Mouse (Mus musculus) limb, embryonic 10.5 days (tissue): ENCODE measurements around the gene Btbd1. TPM values are rescaled to one million over a fixed set of nuclear protein-coding genes. Genes with fewer than 3 reads are reported as not detected.

Experiments used
- DNase-seq: peaks from one replicate; pipeline ENCODE4 v3.0.0-alpha.2; 2017; ENCODE audit warnings: low spot score
- H3K27ac ChIP-seq: fragments of 300-500 bp; sonication (generic); 2 replicates; pipeline ENCODE4 v1.5.1; 2016; ENCODE audit warnings: mild to moderate bottlenecking
- H3K27me3 ChIP-seq: fragments of 300-500 bp; sonication (generic); 2 replicates; pipeline ENCODE4 v1.6.1; 2016; ENCODE audit warnings: low read depth, mild to moderate bottlenecking; ENCODE audit not compliant: poor library complexity, severe bottlenecking
- H3K36me3 ChIP-seq: fragments of 300-500 bp; sonication (generic); 2 replicates; pipeline ENCODE4 v1.6.1; 2016; ENCODE audit warnings: mild to moderate bottlenecking, moderate library complexity
- H3K4me1 ChIP-seq: fragments of 300-500 bp; sonication (generic); 2 replicates; pipeline ENCODE4 v1.6.1; 2016
- H3K4me3 ChIP-seq: fragments of 300-500 bp; sonication (generic); 2 replicates; pipeline ENCODE4 v1.5.1; 2016; ENCODE audit warnings: mild to moderate bottlenecking, moderate library complexity
- H3K9me3 ChIP-seq: fragments of 300-500 bp; sonication (generic); replicated peaks from 2 replicates; pipeline ENCODE4 v1.6.1; 2016; ENCODE audit warnings: mild to moderate bottlenecking
- WGBS: fragments of 180-500 bp; shearing (Covaris S2); methylation state at CpG from one replicate; pipeline ENCODE4 v1.1.7; 2016; 5-methylcytosine and 5-hydroxymethylcytosine counted together
- polyA plus RNA-seq: library from polyadenylated mRNA; unstranded; fragments of >200 nt; fragmentation: Nextera tagmentation; extraction: Ambion mirVana; gene quantifications from 2 replicates; pipeline ENCODE4 v1.2.1, GENCODE M21; 2016

Gene Btbd1
- polyA plus RNA-seq, 1 experiment from 2014 or later = 59.4 TPM

DNA sequence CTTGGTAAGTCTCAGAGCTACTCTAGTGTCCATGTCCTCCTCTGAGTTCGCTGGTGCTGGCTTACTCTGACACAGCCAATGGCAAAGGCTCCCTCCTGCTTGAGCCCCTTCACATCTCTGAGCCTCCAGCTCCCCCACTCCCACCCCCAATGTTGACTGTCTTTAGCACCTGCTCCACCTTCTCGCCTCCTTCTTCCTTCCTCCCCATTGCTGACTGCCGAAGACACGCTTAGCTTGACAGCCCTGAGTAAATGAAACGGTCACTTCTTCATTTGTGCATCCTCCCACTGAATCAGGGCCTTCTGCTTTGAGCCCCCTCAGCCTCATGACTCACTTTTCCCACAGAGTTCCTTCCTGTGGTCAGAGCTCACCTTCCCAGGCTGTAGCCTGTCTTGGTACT lies 31.8 kb upstream of the Btbd1 start:
- peaks cover 57% of the 10 kb centered on the region for H3K27me3 ChIP-seq
- DNase-seq = no peak
- 73% methylated on average over 5 of the region's 5 CpGs for WGBS
- no peaks in the 10 kb centered on the region for H3K36me3 ChIP-seq
- peaks cover 32% of the 10 kb centered on the region for H3K4me1 ChIP-seq
- no peaks in the 10 kb centered on the region for H3K9me3 ChIP-seq
- no peak overlapping the region for H3K4me3 ChIP-seq
- H3K27ac ChIP-seq = no peak overlapping the region

DNA sequence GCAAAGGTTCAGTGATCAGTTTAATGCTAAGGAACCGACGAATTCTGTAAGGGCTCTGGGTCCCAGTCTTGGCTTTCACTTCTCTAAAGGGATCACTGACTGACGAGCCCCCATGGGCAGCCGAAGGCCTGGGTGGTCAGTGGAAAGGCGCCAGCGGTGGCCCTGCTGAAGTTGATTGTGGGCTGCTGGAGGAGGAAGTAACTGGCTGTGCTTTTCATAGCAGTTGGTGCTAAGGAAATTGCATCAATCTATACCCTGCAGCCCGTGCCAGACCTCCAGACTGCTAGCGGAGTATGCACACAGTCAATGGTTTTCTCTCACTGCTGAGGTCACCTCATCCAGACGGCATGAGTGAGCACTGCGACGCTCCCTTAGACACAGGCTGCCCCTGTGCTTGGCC lies 30.8 kb upstream of the Btbd1 start:
- Histone ChIP-seq H3K27me3 (peaks cover 57% of the 10 kb centered on the region), H3K36me3 (no peaks in the 10 kb centered on the region), H3K9me3 (no peaks in the 10 kb centered on the region), H3K27ac (no peak overlapping the region), H3K4me3 (peak overlapping the region; percentile 79), H3K4me1 (peaks cover 32% of the 10 kb centered on the region)
- DNase-seq = peak; percentile 44
- 57% methylated on average over 11 of the region's 11 CpGs for WGBS

DNA sequence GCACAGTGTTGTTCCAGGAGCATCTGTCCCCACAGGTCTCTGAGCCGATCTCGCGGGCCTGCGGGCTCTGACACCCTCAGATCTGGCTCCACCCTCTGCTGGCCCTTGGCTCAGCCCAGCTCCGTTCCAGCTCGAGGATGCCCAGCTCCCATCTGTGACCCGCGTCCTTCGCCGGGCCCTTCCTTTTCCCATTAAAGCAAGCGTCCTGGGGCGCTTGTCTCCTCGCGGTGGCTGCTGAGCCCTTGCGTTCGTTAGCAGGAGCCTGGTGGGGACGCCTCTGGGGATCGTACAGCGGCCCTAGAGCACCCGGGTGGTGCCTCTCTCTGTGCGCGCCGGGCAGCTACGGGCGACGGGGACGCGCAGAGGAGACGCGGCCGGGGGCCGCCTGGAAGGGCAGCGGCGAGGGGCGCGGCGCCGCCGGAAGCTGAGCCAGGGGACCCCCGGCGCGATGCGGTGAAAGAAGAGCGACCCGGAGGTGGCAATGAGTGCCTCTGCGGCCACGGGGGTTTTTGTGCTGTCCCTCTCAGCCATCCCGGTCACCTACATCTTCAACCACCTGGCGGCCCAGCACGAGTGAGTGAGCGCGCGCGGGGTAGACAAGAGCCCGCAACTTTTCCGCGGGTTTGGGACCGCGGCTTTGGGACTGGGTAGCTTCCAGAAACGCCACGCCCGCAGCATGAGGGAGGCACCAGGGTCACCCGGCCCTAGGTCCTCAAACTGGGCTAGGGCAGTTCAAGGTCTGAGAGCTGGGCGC lies 29.9 kb upstream of the Btbd1 start, which contains the start of gene Tm6sf1:
Tm6sf1 (plus strand) TSS at position 34 of the 754 bp plus-strand sequence.
- Histone ChIP-seq H3K27me3 (peaks cover 57% of the 10 kb centered on the region), H3K36me3 (no peaks in the 10 kb centered on the region), H3K4me1 (peaks cover 32% of the 10 kb centered on the region), H3K9me3 (no peaks in the 10 kb centered on the region), H3K27ac (peak within 1 kb of the TSS; percentile 81), H3K4me3 (peak within 1 kb of the TSS; percentile 79)
- peak; percentile 62 for DNase-seq
- WGBS = under 1% methylated on average over 64 of the region's 64 CpGs

DNA sequence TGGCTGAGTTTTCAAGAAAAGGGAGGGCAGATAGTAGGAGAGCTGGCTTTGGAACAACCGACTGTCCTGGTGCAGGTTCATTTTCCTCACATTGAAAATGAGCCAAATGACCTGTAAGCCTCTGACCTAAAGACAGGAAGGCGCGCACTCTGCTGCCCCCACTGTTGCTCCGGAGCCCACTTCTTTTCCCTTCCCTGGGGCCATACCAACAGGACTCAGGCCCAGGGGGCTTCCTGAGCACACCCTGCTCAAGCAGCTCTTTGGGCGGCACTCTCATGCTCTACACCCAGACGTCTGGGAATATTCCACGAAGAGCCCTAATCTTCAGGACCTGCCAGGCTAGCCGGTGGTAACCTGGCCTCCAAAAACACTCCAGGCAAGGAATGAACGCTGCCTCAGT lies 29.0 kb upstream of the Btbd1 start:
- 5% methylated on average over 9 of the region's 9 CpGs for WGBS
- Histone ChIP-seq H3K27me3 (peaks cover 57% of the 10 kb centered on the region), H3K4me3 (peak overlapping the region; percentile 79), H3K27ac (0 out of 2 replicates have a peak overlapping the region, but pooled peaks have one; percentile 25), H3K9me3 (no peaks in the 10 kb centered on the region), H3K4me1 (peaks cover 30% of the 10 kb centered on the region), H3K36me3 (no peaks in the 10 kb centered on the region)
- DNase-seq = no peak

DNA sequence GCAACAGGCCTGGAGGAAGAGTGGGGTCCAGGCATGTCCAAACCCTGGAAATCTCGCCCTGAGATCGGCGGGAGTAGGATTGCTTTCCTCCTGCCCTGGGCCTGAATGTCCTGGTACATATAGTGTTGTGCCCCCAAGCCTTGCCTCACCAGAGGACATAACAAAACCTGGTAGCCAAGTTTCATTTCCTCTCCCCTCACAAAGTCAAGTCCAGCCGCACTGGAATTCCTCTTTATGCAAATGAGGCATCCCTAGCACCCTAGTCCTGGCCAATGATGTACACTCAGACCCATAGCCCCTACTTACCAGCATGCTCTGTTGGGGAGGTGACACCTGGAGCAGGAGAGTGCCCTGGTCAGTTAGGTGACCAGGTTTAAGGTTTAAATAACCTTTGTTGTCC lies 27.0 kb upstream of the Btbd1 start:
- Histone ChIP-seq H3K4me3 (no peak overlapping the region), H3K27me3 (peaks cover 52% of the 10 kb centered on the region), H3K4me1 (peaks cover 27% of the 10 kb centered on the region), H3K27ac (no peak overlapping the region), H3K9me3 (no peaks in the 10 kb centered on the region), H3K36me3 (no peaks in the 10 kb centered on the region)
- DNase-seq = no peak
- 72% methylated on average over 4 of the region's 4 CpGs for WGBS

DNA sequence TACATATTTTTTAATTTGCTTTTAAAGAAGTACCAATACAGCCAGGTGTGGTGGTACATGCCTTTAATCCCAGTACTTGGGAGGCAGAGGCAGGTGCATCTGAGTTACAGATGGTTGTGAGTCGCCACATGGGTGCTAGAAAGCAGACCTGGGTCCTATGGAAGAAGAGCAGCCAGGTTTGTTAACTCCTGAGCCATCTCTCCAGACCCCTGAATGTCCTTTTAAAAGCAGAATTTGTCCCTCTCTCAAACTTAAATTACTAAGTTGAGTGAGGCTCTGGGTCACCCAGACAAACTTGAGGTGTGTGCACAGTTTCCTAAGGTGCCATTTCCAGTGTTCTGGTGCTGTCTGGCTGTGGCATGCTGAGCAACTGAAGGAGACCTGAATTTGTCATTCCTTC lies 26.5 kb upstream of the Btbd1 start, which contains the start of gene Gm10160:
Gm10160 (minus strand) TSS at position 101 of the 400 bp plus-strand sequence.
- DNase-seq = no peak
- Histone ChIP-seq H3K9me3 (no peaks in the 10 kb centered on the region), H3K4me3 (no peak within 1 kb of the TSS), H3K27ac (no peak within 1 kb of the TSS), H3K4me1 (peaks cover 27% of the 10 kb centered on the region), H3K27me3 (peaks cover 46% of the 10 kb centered on the region), H3K36me3 (no peaks in the 10 kb centered on the region)
- 74% methylated on average over 1 of the region's 1 CpGs for WGBS

DNA sequence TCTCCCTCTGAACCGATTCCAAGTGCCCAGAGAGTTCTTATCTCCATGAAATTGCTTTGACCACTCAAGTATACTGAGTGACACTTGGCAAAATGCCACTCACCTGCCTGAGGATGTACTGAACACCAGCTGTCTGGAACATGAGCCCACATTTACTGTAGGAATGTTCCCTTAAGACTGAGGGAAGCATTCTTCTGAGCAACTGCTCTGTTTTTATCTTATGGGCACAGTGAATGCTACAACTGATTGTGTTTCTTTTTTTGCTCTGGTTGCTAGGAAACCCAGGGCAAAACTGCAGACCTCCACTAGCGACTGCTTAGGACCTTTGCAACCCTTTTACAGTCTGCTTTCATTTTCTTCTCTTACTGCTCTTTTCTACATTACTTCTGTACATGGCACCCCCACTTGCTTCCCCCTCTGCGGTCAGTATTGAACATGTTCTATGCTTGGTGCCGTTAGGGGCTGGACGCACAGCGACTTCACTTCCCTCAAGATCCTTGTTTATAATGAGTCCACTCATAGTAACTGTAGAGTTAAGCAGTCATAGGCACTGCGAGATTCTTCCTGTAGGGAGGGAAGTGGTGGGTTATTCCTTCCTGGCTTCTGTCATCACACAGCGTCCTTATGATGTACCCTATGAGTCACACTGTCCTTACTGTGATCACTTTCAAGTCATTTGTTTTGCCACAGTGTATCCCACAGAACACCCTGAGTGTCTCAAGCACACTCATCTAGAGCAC lies 25.5 kb upstream of the Btbd1 start:
- H3K4me1 ChIP-seq = peaks cover 19% of the 10 kb centered on the region
- no peak overlapping the region for H3K4me3 ChIP-seq
- no peak overlapping the region for H3K27ac ChIP-seq
- WGBS = 85% methylated on average over 8 of the region's 8 CpGs
- H3K27me3 ChIP-seq = peaks cover 37% of the 10 kb centered on the region
- DNase-seq = no peak
- H3K36me3 ChIP-seq = no peaks in the 10 kb centered on the region
- H3K9me3 ChIP-seq = no peaks in the 10 kb centered on the region

DNA sequence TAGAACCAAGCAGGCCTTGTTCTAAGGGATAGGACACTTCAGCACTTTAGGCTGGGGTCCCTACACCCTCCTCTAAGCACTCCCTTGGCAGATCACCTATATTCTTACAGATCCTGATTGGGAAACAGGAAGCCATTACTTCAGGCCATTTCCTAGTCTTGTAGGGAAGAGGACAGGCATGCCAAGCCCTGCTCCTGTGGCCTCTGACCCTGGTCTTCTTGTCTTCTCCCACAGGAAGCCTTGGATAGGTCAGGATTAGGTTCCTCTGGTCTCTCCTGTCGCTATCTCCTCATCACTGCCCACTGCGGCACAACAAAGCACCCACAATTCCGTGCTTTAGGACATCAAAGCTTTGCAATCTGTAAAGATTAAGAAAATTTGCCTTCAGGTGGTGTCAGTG lies 22.5 kb upstream of the Btbd1 start:
- 0 out of 2 replicates have a peak, but pooled peaks cover 6% of the 10 kb centered on the region for H3K27me3 ChIP-seq
- no peak overlapping the region for H3K4me3 ChIP-seq
- peaks cover 19% of the 10 kb centered on the region for H3K4me1 ChIP-seq
- H3K27ac ChIP-seq = no peak overlapping the region
- H3K36me3 ChIP-seq = no peaks in the 10 kb centered on the region
- no peak for DNase-seq
- WGBS = 88% methylated on average over 3 of the region's 3 CpGs
- no peaks in the 10 kb centered on the region for H3K9me3 ChIP-seq

DNA sequence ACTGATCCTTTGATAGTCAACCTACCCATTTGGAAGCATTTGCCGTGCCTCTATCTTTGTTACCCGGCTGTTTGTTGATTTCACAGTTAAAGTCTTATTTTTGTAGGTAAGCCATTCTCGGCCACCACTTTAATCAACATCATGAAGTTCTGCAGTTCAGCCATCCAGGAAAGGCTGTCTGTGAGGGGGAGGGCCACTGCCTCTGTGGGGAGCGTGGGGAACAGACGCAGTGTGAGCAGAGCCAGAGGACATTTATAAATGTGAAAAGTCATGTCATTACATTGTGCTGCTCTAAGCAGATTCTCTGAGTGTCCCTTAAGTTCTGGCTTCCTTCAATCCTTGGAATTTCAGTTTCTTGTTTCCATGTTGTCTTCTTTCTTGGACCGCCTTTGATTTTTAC lies 20.9 kb upstream of the Btbd1 start:
- no peaks in the 10 kb centered on the region for H3K27me3 ChIP-seq
- peaks cover 27% of the 10 kb centered on the region for H3K4me1 ChIP-seq
- H3K9me3 ChIP-seq = no peaks in the 10 kb centered on the region
- H3K27ac ChIP-seq = no peak overlapping the region
- H3K36me3 ChIP-seq = no peaks in the 10 kb centered on the region
- 93% methylated on average over 6 of the region's 6 CpGs for WGBS
- DNase-seq = no peak
- no peak overlapping the region for H3K4me3 ChIP-seq

DNA sequence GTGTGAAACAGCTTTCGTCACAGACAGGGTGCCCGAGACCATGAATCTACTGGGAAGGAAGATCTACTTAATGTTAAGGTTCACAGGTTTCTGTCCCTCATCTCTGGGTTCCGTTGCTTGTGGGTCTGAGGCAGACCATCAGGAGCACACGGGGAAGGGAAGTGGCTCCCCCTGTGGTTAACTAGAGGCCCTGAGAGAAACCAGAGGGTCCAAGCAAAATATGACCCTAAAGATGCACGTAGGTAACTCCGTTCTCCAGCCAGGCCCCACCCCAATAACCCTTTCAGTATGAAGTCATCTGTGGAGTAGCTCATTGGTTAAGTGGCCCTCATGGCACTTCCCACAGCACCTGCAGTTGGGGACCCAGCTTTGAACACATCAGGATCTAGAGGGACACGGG lies 20.4 kb upstream of the Btbd1 start:
- Histone ChIP-seq H3K27me3 (no peaks in the 10 kb centered on the region), H3K9me3 (no peaks in the 10 kb centered on the region), H3K36me3 (no peaks in the 10 kb centered on the region), H3K27ac (no peak overlapping the region), H3K4me3 (no peak overlapping the region), H3K4me1 (peaks cover 32% of the 10 kb centered on the region)
- WGBS = 89% methylated on average over 7 of the region's 7 CpGs
- no peak for DNase-seq

DNA sequence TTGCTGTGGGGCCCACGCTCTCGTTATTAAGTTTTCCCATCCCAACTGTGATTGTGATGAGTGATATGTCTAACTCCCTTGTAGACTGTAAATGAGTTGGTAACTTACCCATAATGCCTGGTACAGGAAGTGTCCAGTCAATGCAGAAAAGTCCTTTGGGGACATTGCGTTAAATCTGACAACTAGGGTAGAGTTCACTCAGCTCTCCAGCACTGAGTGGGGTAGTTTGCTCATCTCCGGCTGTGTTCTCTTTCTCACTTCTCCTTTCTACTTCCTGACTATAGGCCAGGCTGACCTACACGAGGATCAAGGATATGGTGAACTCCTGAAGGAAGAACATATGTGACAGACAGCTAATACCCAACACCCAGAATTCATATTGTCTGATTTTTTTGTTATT lies 20.0 kb upstream of the Btbd1 start:
- no peak overlapping the region for H3K27ac ChIP-seq
- no peak overlapping the region for H3K4me3 ChIP-seq
- H3K27me3 ChIP-seq = no peaks in the 10 kb centered on the region
- 89% methylated on average over 5 of the region's 5 CpGs for WGBS
- H3K9me3 ChIP-seq = no peaks in the 10 kb centered on the region
- peaks cover 35% of the 10 kb centered on the region for H3K4me1 ChIP-seq
- no peak for DNase-seq
- H3K36me3 ChIP-seq = no peaks in the 10 kb centered on the region

DNA sequence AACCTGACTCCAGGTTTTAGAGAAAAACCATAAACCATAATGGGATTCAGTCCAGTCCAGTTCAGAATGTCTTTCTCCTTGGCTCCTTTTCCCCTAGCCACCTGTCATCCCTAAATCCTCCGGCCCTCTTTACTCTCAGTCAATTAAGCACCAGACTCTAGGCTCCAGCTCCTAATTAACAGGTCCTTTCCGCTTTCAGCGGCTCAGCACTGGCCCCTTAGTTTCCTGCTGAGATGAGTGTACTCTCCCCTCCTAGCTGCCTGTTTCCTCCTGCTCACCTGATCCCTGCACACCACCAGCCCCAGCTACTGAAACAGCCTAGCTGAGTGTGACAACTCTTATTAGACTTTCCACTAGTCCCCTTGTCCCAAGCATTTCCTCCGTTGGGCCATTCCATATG lies 18.5 kb upstream of the Btbd1 start:
- DNase-seq = no peak
- Histone ChIP-seq H3K27ac (0 out of 2 replicates have a peak overlapping the region, but pooled peaks have one; percentile 40), H3K4me1 (peaks cover 35% of the 10 kb centered on the region), H3K4me3 (no peak overlapping the region), H3K36me3 (no peaks in the 10 kb centered on the region), H3K27me3 (no peaks in the 10 kb centered on the region), H3K9me3 (no peaks in the 10 kb centered on the region)
- 28% methylated on average over 4 of the region's 4 CpGs for WGBS

DNA sequence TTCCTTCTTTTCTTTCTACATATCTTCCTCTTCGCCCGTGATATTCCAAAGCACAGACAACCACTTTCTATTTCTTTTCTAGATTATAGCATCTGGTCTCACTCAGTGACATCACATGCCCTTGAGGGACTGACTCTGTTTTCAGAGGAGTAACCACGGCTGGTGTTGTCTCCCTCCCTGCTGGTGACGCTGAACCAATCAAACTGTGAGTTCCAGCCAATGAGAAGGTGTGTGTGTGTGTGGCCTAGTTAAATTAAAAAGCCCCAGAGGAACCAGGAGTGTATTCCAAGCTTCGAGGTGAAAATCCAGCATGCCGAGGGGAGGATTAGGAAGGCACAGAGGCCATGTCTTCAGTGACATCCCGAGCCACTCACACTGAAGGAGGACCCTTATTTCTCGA lies 17.8 kb upstream of the Btbd1 start:
- H3K27ac ChIP-seq = no peak overlapping the region

More for the DNA sequence above, 17.8 kb upstream of the Btbd1 start:
- Histone ChIP-seq H3K9me3 (no peaks in the 10 kb centered on the region), H3K36me3 (no peaks in the 10 kb centered on the region), H3K4me3 (no peak overlapping the region), H3K4me1 (peaks cover 35% of the 10 kb centered on the region), H3K27me3 (no peaks in the 10 kb centered on the region)
- no peak for DNase-seq
- 52% methylated on average over 8 of the region's 8 CpGs for WGBS
